Mouse (Mus musculus): ENCODE results near the gene Ss18l1. TPM values are rescaled to one million over a fixed set of nuclear protein-coding genes. Genes with fewer than 3 reads are reported as not detected.
A peak's percentile ranks its signal among the peaks of the same experiment; 100 is the strongest.

Ss18l1 gene
- total and polyA plus RNA-seq, 3 experiments: 3.1 to 4.3 TPM; not detected in 1

- DNase-seq (ENCODE audit: low read depth, low spot score): no peak
- TF ChIP-seq JUND (IDR thresholded peaks at IDR 0.05; ENCODE audit: low read depth, low read length) (no peak), POLR2A (IDR thresholded peaks at IDR 0.05; ENCODE audit: control insufficient read depth in 1 of 2, insufficient read depth in 1 of 2, low read depth in 1 of 2, low read length in 2 of 2, poor library complexity in 1 of 2) (no peak), RCOR1 (IDR thresholded peaks at IDR 0.05; ENCODE audit: low read depth, low read length) (no peak), CTCF (IDR thresholded peaks at IDR 0.05 in 2 of 3, conservative IDR thresholded peaks at IDR 0.05 in 1 of 3; ENCODE audit: control insufficient read depth in 1 of 3, insufficient read depth in 1 of 3, low read depth in 2 of 3, low read length in 3 of 3, poor library complexity in 1 of 3, severe bottlenecking in 1 of 3) (no peak), UBTF (IDR thresholded peaks at IDR 0.05; ENCODE audit: borderline replicate concordance, insufficient read depth, low read depth, low read length) (no peak), ZNF384 (IDR thresholded peaks at IDR 0.05; ENCODE audit: low read depth, low read length) (no peak), BHLHE40 (IDR thresholded peaks at IDR 0.05; ENCODE audit: borderline replicate concordance, low read depth, low read length) (no peak), MAZ (IDR thresholded peaks at IDR 0.05; ENCODE audit: low read depth, low read length) (no peak), USF1 (IDR thresholded peaks at IDR 0.05; ENCODE audit: low read depth, low read length) (no peak), POLR2AphosphoS2 (IDR thresholded peaks at IDR 0.05; ENCODE audit: low read length) (no peak; the same call in 1 of the 2 replicates), MYC (IDR thresholded peaks at IDR 0.05; ENCODE audit: low read depth, low read length) (no peak), SMC3 (IDR thresholded peaks at IDR 0.05; ENCODE audit: low read depth, low read length) (no peak), EP300 (IDR thresholded peaks at IDR 0.05; ENCODE audit: low read depth in 1 of 2, low read length in 2 of 2) (no peak), RAD21 (IDR thresholded peaks at IDR 0.05; ENCODE audit: low read depth, low read length) (no peak)
- Histone ChIP-seq H3K27me3 (ENCODE audit: control insufficient read depth in 1 of 2, insufficient read depth in 2 of 2, low read length in 2 of 2) (no peaks in the 10 kb centered on the region), H3K36me3 (ENCODE audit: control insufficient read depth in 1 of 2, insufficient read depth in 2 of 2, low read length in 2 of 2) (no peaks in the 10 kb centered on the region), H3K79me2 (ENCODE audit: control insufficient read depth, insufficient read depth, low read length, poor library complexity) (no peaks in the 10 kb centered on the region), H3K4me1 (ENCODE audit: control insufficient read depth in 1 of 2, insufficient read depth in 2 of 2, low read length in 2 of 2) (no peaks in the 10 kb centered on the region), H3K9ac (ENCODE audit: control insufficient read depth, low read depth, low read length, poor library complexity, severe bottlenecking) (no peak overlapping the region), H3K27ac (ENCODE audit: control insufficient read depth, low read depth, low read length) (no peak overlapping the region), H3K4me3 (ENCODE audit: control insufficient read depth in 1 of 2, insufficient read depth in 1 of 2, low read depth in 2 of 2, low read length in 2 of 2) (no peak overlapping the region), H3K9me3 (replicated peaks; ENCODE audit: insufficient read depth, low read length) (no peaks in the 10 kb centered on the region)
These were observed 44.3 kb downstream of the Ss18l1 start for GRCm38 (mm10) chr2:180086637-180087027.

- peak; percentile 45 for TF ChIP-seq RAD21 (IDR thresholded peaks at IDR 0.05; ENCODE audit: low read depth, low read length)
- TF ChIP-seq ZC3H11A (IDR thresholded peaks at IDR 0.05; ENCODE audit: low read depth, low read length): 0 out of 2 replicates have a peak, but pooled peaks have one; percentile 16
- TF ChIP-seq CTCF (IDR thresholded peaks at IDR 0.05 in 2 of 3, conservative IDR thresholded peaks at IDR 0.05 in 1 of 3; ENCODE audit: control insufficient read depth in 1 of 3, insufficient read depth in 1 of 3, low read depth in 2 of 3, low read length in 3 of 3, poor library complexity in 1 of 3, severe bottlenecking in 1 of 3): peak; percentile 38 to 52 (median 51)
- no peak for TF ChIP-seq MYC (IDR thresholded peaks at IDR 0.05; ENCODE audit: low read depth, low read length)
- peak; percentile 43 for TF ChIP-seq SMC3 (IDR thresholded peaks at IDR 0.05; ENCODE audit: low read depth, low read length)
- TF ChIP-seq TAL1 (IDR thresholded peaks at IDR 0.05; ENCODE audit: low read length): no peak
- H3K27ac ChIP-seq (ENCODE audit: control insufficient read depth, low read depth, low read length): no peak overlapping the region
- no peak overlapping the region for H3K9ac ChIP-seq (ENCODE audit: control insufficient read depth, low read depth, low read length, poor library complexity, severe bottlenecking)
- H3K27me3 ChIP-seq (ENCODE audit: control insufficient read depth in 1 of 2, insufficient read depth in 2 of 2, low read length in 2 of 2): no peaks in the 10 kb centered on the region
- no peak overlapping the region for H3K4me3 ChIP-seq (ENCODE audit: control insufficient read depth in 1 of 2, insufficient read depth in 1 of 2, low read depth in 2 of 2, low read length in 2 of 2)
- no peaks in the 10 kb centered on the region for H3K9me3 ChIP-seq (replicated peaks; ENCODE audit: insufficient read depth, low read length)
- DNase-seq (ENCODE audit: low read depth, low spot score): peak; percentile 42
- no peaks in the 10 kb centered on the region for H3K79me2 ChIP-seq (ENCODE audit: control insufficient read depth, insufficient read depth, low read length, poor library complexity)
- no peaks in the 10 kb centered on the region for H3K4me1 ChIP-seq (ENCODE audit: control insufficient read depth in 1 of 2, insufficient read depth in 2 of 2, low read length in 2 of 2)
- H3K36me3 ChIP-seq (ENCODE audit: control insufficient read depth in 1 of 2, insufficient read depth in 2 of 2, low read length in 2 of 2): no peaks in the 10 kb centered on the region
These were observed 45.2 kb downstream of the Ss18l1 start for GRCm38 (mm10) chr2:180087472-180087871.

Measured in MEL (cell line).